Mouse (Mus musculus) cerebellum, adult 2 months (tissue): ENCODE data around the gene Eci3.

Experiments used
- CTCF ChIP-seq: fragments of 200-500 bp; IDR thresholded peaks from 2 replicates; pipeline ENCODE4 v1.5.1; 2011; ENCODE audit warnings: low read depth, mild to moderate bottlenecking, control low read depth, low read length, moderate library complexity, borderline replicate concordance; ENCODE audit not compliant: insufficient read depth
- POLR2A ChIP-seq: fragments of 200-500 bp; IDR thresholded peaks from 2 replicates; pipeline ENCODE4 v1.6.1; 2011; ENCODE audit warnings: low read length, control low read depth, borderline replicate concordance; ENCODE audit not compliant: insufficient read depth

- TF ChIP-seq CTCF (no peak), POLR2A (no peak)
Measured at GRCm38 (mm10) chr13:34956901-34957300, 6.7 kb downstream of the Eci3 start.
